Mouse (Mus musculus) E14TG2a.4 (cell line): ENCODE data around the gene Slc6a19.

ENCODE experiments used
- H3K27me3 ChIP-seq: 2 replicates; pipeline ENCODE4 v1.6.1; 2014; ENCODE audit warnings: low read length, control low read depth; ENCODE audit not compliant: insufficient read depth
- H3K36me3 ChIP-seq: 2 replicates; pipeline ENCODE4 v1.6.1; 2014; ENCODE audit warnings: low read length, control low read depth; ENCODE audit not compliant: insufficient read depth
- H3K4me1 ChIP-seq: replicated peaks from 2 replicates; pipeline ENCODE4 v1.6.1; 2014; ENCODE audit warnings: low read depth, low read length, control low read depth
- H3K4me3 ChIP-seq: replicated peaks from 2 replicates; pipeline ENCODE4 v1.5.1; 2014; ENCODE audit warnings: mild to moderate bottlenecking, low read length
- H3K9me3 ChIP-seq: 2 replicates; pipeline ENCODE4 v1.6.1; 2014; ENCODE audit warnings: low read length, control low read depth
- CTCF ChIP-seq: conservative IDR thresholded peaks from 2 replicates; pipeline ENCODE4 v1.5.1; 2014; ENCODE audit warnings: low read length
- NANOG ChIP-seq: IDR thresholded peaks from 2 replicates; pipeline ENCODE4 v1.6.1; 2014; ENCODE audit warnings: borderline replicate concordance, low read length, mixed read lengths
- POU5F1 ChIP-seq: IDR thresholded peaks from 2 replicates; pipeline ENCODE4 v1.6.1; 2014; ENCODE audit warnings: low read length, borderline replicate concordance

The Slc6a19 gene

GRCm38 (mm10) chr13:73735270-73735669, 30.6 kb upstream of the Slc6a19 start:
- Histone ChIP-seq H3K27me3 (peaks cover 33% of the 10 kb centered on the region), H3K4me3 (no peak overlapping the region), H3K36me3 (no peaks in the 10 kb centered on the region), H3K4me1 (peaks cover 40% of the 10 kb centered on the region), H3K9me3 (no peaks in the 10 kb centered on the region)
- TF ChIP-seq NANOG (no peak), POU5F1 (no peak), CTCF (no peak)

DNA sequence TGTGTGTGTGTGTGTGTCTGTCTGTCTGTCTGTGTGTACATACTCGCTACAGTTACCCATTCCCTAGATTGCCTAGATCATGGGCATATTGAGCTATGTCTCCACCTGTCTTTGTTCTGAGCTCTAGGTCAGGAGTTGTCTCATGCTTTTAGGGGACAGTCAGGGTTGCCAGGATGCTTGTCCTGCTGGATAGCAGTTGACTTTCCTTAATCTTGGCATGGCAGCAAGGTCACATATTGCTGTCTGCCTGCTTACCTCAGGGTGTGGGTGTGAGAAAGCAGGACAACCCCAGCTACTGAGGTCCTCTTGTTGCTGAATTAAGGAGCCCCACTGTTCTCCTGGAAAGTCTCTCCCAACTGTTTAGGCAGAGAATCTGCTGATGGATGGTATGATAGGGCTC, 29.7 kb upstream of the Slc6a19 start:
- TF ChIP-seq NANOG (no peak), CTCF (no peak), POU5F1 (no peak)
- Histone ChIP-seq H3K36me3 (no peaks in the 10 kb centered on the region), H3K4me1 (peaks cover 37% of the 10 kb centered on the region)

DNA sequence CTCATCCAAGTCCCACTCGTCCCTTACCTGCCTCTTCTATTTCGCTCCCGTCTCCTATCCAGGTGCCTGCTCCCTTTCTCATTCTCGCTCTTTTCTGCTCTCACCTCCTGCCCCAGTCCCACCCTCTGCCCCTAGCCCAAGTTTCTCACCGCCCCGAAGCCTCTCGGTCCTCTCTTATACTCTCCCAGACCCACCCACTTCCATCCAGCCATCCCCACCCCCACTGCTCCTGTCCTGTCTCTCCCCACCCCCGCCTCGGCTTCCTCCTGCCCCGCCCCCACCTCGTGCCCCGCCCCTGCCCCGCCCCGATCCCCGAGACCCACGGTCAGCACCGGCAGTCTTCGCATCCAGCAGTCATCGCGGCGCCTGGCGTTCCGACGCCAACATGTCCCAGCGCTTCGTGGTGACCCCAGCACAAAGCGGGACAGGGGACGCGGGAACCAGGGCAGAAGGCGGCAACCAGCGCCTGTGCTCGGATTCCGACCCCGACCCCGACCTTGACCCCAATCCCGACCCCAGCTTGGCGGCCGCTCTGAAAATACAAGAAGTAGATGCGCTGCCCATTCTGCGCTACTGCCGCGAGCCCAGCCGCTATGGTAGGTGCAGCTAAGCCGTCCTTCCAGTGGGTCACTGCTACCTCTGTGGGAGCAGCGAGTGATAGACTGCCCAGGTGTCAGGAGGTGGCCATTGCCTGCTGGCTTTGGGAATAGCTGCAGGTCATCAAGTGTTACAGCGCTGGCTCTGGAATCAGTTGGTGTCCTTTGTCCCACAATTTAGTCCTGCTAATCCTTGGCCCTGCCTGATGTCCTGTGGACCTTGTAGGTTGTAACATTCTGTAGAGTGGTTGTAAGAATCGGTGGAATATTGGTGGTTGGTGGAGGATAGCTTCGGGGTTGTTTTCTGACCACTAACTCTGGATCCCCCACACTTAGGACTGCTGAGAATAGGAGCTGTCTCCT, 28.4 kb upstream of the Slc6a19 start, which contains the start of gene Slc12a7:
Slc12a7 (plus strand) TSS at position 353 of the 959 bp plus-strand sequence.
- no peaks in the 10 kb centered on the region for H3K36me3 ChIP-seq
- no peak for TF ChIP-seq POU5F1
- H3K4me3 ChIP-seq, result peak within 1 kb of the TSS; percentile 71

More for the DNA sequence above, 29.7 kb upstream of the Slc6a19 start:
- peaks cover 38% of the 10 kb centered on the region for H3K27me3 ChIP-seq
- H3K9me3 ChIP-seq, result no peaks in the 10 kb centered on the region
- no peak overlapping the region for H3K4me3 ChIP-seq

DNA sequence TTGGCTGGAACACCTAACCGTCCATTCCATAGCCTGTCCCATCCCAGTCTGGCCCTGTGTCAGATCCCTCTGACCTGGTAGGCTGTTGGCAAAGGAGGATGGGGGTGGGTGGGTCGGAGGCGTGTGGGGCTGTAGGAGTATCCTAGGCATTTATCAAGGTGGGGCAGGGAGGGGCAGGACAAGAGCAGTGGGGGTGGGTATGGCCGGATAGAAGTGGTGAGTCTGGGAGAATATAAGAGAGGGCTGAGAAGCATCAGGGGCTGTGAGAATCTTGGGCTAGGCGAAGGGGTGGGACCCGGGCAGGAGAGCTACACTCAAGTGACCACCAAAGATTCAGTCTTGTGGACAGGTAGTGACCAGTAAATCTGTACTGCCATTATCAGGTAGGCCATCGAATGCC, 27.6 kb upstream of the Slc6a19 start:
- H3K9me3 ChIP-seq, result no peaks in the 10 kb centered on the region
- TF ChIP-seq POU5F1 (no peak), NANOG (no peak), CTCF (no peak)
- peaks cover 41% of the 10 kb centered on the region for H3K4me1 ChIP-seq
- peak overlapping the region; percentile 71 for H3K4me3 ChIP-seq
- peaks cover 38% of the 10 kb centered on the region for H3K27me3 ChIP-seq
- H3K36me3 ChIP-seq, result no peaks in the 10 kb centered on the region

More for the DNA sequence above, 28.4 kb upstream of the Slc6a19 start, which contains the start of gene Slc12a7:
- Histone ChIP-seq H3K9me3 (no peaks in the 10 kb centered on the region), H3K27me3 (peaks cover 38% of the 10 kb centered on the region), H3K4me1 (peaks cover 39% of the 10 kb centered on the region)

- Histone ChIP-seq H3K4me1 (peaks cover 40% of the 10 kb centered on the region), H3K27me3 (peaks cover 38% of the 10 kb centered on the region), H3K9me3 (no peaks in the 10 kb centered on the region), H3K4me3 (no peak overlapping the region), H3K36me3 (no peaks in the 10 kb centered on the region)
- TF ChIP-seq NANOG (no peak), CTCF (no peak), POU5F1 (no peak)
Measured at GRCm38 (mm10) chr13:73730913-73731312, 26.2 kb upstream of the Slc6a19 start.

DNA sequence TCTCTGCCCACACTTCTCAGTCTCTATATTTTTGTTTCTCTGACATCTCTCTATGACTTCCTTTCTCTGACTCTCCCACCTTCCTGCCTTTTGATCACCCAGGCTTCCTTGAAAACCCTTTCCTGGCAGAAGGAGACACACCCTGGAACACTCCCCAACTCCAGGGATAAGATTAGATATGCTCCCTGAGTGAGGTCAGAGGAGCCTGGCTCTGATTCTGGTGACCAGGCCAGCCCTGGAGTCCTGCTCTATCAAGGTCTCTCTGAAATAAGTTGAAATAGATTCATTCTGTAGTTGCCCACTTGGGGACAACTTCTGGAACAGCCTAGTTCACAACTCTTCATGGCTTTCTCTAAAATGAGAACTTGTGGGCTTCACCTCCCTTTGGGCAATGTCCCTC, 24.0 kb upstream of the Slc6a19 start:
- peaks cover 24% of the 10 kb centered on the region for H3K27me3 ChIP-seq
- H3K9me3 ChIP-seq, result no peaks in the 10 kb centered on the region
- H3K4me3 ChIP-seq, result no peak overlapping the region
- peaks cover 39% of the 10 kb centered on the region for H3K4me1 ChIP-seq
- H3K36me3 ChIP-seq, result no peaks in the 10 kb centered on the region
- TF ChIP-seq CTCF (no peak), NANOG (no peak)

DNA sequence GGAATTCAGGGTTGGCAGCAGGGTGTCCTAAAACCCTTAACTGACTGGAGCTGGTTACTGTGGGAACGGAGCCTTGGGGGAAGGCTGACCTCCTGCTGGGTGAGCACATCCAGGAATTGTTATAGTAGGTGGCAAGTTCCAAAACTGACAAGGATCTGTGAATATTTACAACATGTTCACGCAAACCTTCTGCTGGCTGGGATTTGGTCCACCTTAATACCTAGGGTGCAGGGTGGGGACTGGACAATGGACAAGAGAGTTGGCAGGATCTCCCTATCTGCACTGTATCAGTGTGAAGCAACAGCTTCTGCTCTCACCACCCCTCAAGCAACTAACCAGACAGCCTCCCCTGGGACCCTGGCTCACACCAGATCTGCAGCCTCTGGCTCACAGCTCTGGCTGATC, 23.0 kb upstream of the Slc6a19 start:
- TF ChIP-seq CTCF (no peak), NANOG (no peak), POU5F1 (no peak)
- H3K27me3 ChIP-seq, result peaks cover 16% of the 10 kb centered on the region
- H3K4me1 ChIP-seq, result peaks cover 42% of the 10 kb centered on the region
- no peaks in the 10 kb centered on the region for H3K9me3 ChIP-seq
- no peaks in the 10 kb centered on the region for H3K36me3 ChIP-seq
- no peak overlapping the region for H3K4me3 ChIP-seq

DNA sequence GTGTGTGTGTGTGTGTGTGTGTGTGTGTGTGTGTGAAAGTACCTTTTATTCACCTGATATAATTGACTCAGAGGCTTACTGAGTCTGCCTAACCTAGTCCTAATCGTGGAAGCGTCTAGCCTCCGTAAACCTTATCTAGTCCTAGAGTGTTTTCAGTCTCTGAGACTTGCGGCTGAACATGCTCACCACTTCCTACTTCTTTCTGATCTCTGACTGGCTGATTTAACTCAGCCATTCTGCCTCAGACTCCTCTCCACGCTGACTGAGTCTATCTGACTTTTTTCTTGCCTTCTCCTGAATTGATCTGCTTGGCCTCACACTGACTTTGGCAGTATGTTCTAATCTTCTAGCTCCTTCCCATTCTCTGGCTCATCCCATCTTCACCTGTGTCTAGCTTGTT, 20.6 kb upstream of the Slc6a19 start:
- Histone ChIP-seq H3K4me3 (no peak overlapping the region), H3K9me3 (no peaks in the 10 kb centered on the region), H3K36me3 (no peaks in the 10 kb centered on the region), H3K27me3 (0 out of 2 replicates have a peak, but pooled peaks cover 7% of the 10 kb centered on the region), H3K4me1 (peaks cover 38% of the 10 kb centered on the region)
- TF ChIP-seq NANOG (no peak), CTCF (no peak), POU5F1 (no peak)

GRCm38 (mm10) chr13:73723081-73723668, 18.5 kb upstream of the Slc6a19 start:
- H3K4me1 ChIP-seq, result peaks cover 33% of the 10 kb centered on the region

More at GRCm38 (mm10) chr13:73723081-73723668, 18.5 kb upstream of the Slc6a19 start:
- 0 out of 2 replicates have a peak, but pooled peaks cover 2% of the 10 kb centered on the region for H3K27me3 ChIP-seq
- TF ChIP-seq POU5F1, result no peak
- peak; percentile 47 for TF ChIP-seq CTCF
- TF ChIP-seq NANOG, result no peak
- H3K36me3 ChIP-seq, result no peaks in the 10 kb centered on the region
- no peak overlapping the region for H3K4me3 ChIP-seq
- H3K9me3 ChIP-seq, result no peaks in the 10 kb centered on the region
